Mouse (Mus musculus): Measurements from ENCODE around the gene Wwc1. TPM values are rescaled to one million over a fixed set of nuclear protein-coding genes. Genes with fewer than 3 reads are reported as not detected.

The Wwc1 gene
- polyA plus RNA-seq, 1 experiment from 2014 or later: 0.86 TPM

GRCm38 (mm10) chr11:35970806-35971705, 9.3 kb downstream of the Wwc1 start:
- Histone ChIP-seq H3K9me3 (replicated peaks) (no peaks in the 10 kb centered on the region), H3K4me1 (replicated peaks) (no peaks in the 10 kb centered on the region), H3K4me3 (replicated peaks) (no peak overlapping the region), H3K27me3 (no peaks in the 10 kb centered on the region), H3K27ac (no peak overlapping the region), H3K4me2 (no peak overlapping the region), H3K36me3 (no peaks in the 10 kb centered on the region), H3K9ac (no peak overlapping the region)
- ATAC-seq (ENCODE audit: low read depth) (no peak), DNase-seq (no peak)
- WGBS (ENCODE audit: insufficient replicate concordance): 70% methylated on average over 19 of the region's 19 CpGs

- Histone ChIP-seq H3K9me3 (replicated peaks) (no peaks in the 10 kb centered on the region), H3K4me3 (replicated peaks) (no peak overlapping the region), H3K27me3 (no peaks in the 10 kb centered on the region), H3K4me2 (no peak overlapping the region), H3K27ac (no peak overlapping the region), H3K4me1 (replicated peaks) (peaks cover 8% of the 10 kb centered on the region; the same call in 1 of the 2 replicates), H3K9ac (no peak overlapping the region), H3K36me3 (no peaks in the 10 kb centered on the region)
- ATAC-seq (ENCODE audit: low read depth) (no peak), DNase-seq (no peak)
- 80% methylated on average over 10 of the region's 10 CpGs for WGBS (ENCODE audit: insufficient replicate concordance)
Observed at GRCm38 (mm10) chr11:35968291-35968690, 12.0 kb downstream of the Wwc1 start.

- Histone ChIP-seq H3K9me3 (replicated peaks) (no peaks in the 10 kb centered on the region), H3K4me3 (replicated peaks) (no peak overlapping the region), H3K27me3 (no peaks in the 10 kb centered on the region), H3K9ac (no peak overlapping the region), H3K4me1 (replicated peaks) (peaks cover 11% of the 10 kb centered on the region), H3K4me2 (no peak overlapping the region), H3K27ac (no peak overlapping the region), H3K36me3 (no peaks in the 10 kb centered on the region)
- WGBS (ENCODE audit: insufficient replicate concordance): 66% methylated on average over 9 of the region's 9 CpGs
- DNase-seq: no peak
- ATAC-seq (ENCODE audit: low read depth): peak; percentile 20; the same call in 1 of the 2 replicates
Observed at GRCm38 (mm10) chr11:35963981-35964549, 16.3 kb downstream of the Wwc1 start.

GRCm38 (mm10) chr11:35963554-35963953, 16.8 kb downstream of the Wwc1 start:
- no peak for DNase-seq
- 29% methylated on average over 2 of the region's 2 CpGs for WGBS (ENCODE audit: insufficient replicate concordance)
- peak; percentile 47; the same call in 1 of the 2 replicates for ATAC-seq (ENCODE audit: low read depth)
- H3K27ac ChIP-seq: no peak overlapping the region
- peaks cover 11% of the 10 kb centered on the region for H3K4me1 ChIP-seq (replicated peaks)
- H3K27me3 ChIP-seq: no peaks in the 10 kb centered on the region
- no peak overlapping the region for H3K4me3 ChIP-seq (replicated peaks)
- H3K9ac ChIP-seq: no peak overlapping the region
- no peaks in the 10 kb centered on the region for H3K9me3 ChIP-seq (replicated peaks)
- H3K36me3 ChIP-seq: no peaks in the 10 kb centered on the region
- H3K4me2 ChIP-seq: no peak overlapping the region

GRCm38 (mm10) chr11:35962431-35962830, 17.9 kb downstream of the Wwc1 start:
- Histone ChIP-seq H3K4me1 (replicated peaks) (peaks cover 11% of the 10 kb centered on the region), H3K9me3 (replicated peaks) (no peaks in the 10 kb centered on the region), H3K4me3 (replicated peaks) (no peak overlapping the region), H3K9ac (no peak overlapping the region), H3K4me2 (no peak overlapping the region), H3K27ac (no peak overlapping the region), H3K36me3 (no peaks in the 10 kb centered on the region), H3K27me3 (no peaks in the 10 kb centered on the region)
- ATAC-seq (ENCODE audit: low read depth) (no peak), DNase-seq (no peak)
- 63% methylated on average over 2 of the region's 2 CpGs for WGBS (ENCODE audit: insufficient replicate concordance)

- H3K4me2 ChIP-seq: no peak overlapping the region
- no peak overlapping the region for H3K4me3 ChIP-seq (replicated peaks)
- ATAC-seq (ENCODE audit: low read depth) (no peak), DNase-seq (no peak)
- no peaks in the 10 kb centered on the region for H3K9me3 ChIP-seq (replicated peaks)
- peaks cover 11% of the 10 kb centered on the region for H3K4me1 ChIP-seq (replicated peaks)
- no peaks in the 10 kb centered on the region for H3K36me3 ChIP-seq
- no peak overlapping the region for H3K27ac ChIP-seq
- WGBS (ENCODE audit: insufficient replicate concordance): 68% methylated on average over 3 of the region's 3 CpGs
- no peak overlapping the region for H3K9ac ChIP-seq
- no peaks in the 10 kb centered on the region for H3K27me3 ChIP-seq
Observed at GRCm38 (mm10) chr11:35959270-35959669, 21.1 kb downstream of the Wwc1 start.

GRCm38 (mm10) chr11:35955572-35955971, 24.8 kb downstream of the Wwc1 start:
- 43% methylated on average over 3 of the region's 3 CpGs for WGBS (ENCODE audit: insufficient replicate concordance)

GRCm38 (mm10) chr11:35953179-35953578, 27.1 kb downstream of the Wwc1 start:
- Histone ChIP-seq H3K4me2 (no peak overlapping the region), H3K4me3 (replicated peaks) (no peak overlapping the region), H3K36me3 (no peaks in the 10 kb centered on the region), H3K9me3 (replicated peaks) (no peaks in the 10 kb centered on the region), H3K9ac (no peak overlapping the region), H3K4me1 (replicated peaks) (peaks cover 12% of the 10 kb centered on the region), H3K27me3 (no peaks in the 10 kb centered on the region), H3K27ac (no peak overlapping the region)
- no peak for DNase-seq
- ATAC-seq (ENCODE audit: low read depth): no peak
- 51% methylated on average over 4 of the region's 4 CpGs for WGBS (ENCODE audit: insufficient replicate concordance)

More at GRCm38 (mm10) chr11:35955572-35955971, 24.8 kb downstream of the Wwc1 start:
- Histone ChIP-seq H3K27me3 (no peaks in the 10 kb centered on the region), H3K9me3 (replicated peaks) (no peaks in the 10 kb centered on the region), H3K4me3 (replicated peaks) (no peak overlapping the region), H3K36me3 (no peaks in the 10 kb centered on the region), H3K4me2 (no peak overlapping the region), H3K9ac (no peak overlapping the region), H3K27ac (no peak overlapping the region), H3K4me1 (replicated peaks) (peaks cover 4% of the 10 kb centered on the region)
- ATAC-seq (ENCODE audit: low read depth): no peak
- DNase-seq: no peak

- ATAC-seq (ENCODE audit: low read depth) (peak; percentile 68), DNase-seq (no peak)
- WGBS (ENCODE audit: insufficient replicate concordance): 49% methylated on average over 4 of the region's 4 CpGs
- Histone ChIP-seq H3K36me3 (no peaks in the 10 kb centered on the region), H3K27ac (peak overlapping the region; percentile 79), H3K27me3 (no peaks in the 10 kb centered on the region), H3K9ac (no peak overlapping the region), H3K4me3 (replicated peaks) (no peak overlapping the region), H3K4me1 (replicated peaks) (peaks cover 13% of the 10 kb centered on the region), H3K4me2 (0 out of 2 replicates have a peak overlapping the region, but pooled peaks have one; percentile 29), H3K9me3 (replicated peaks) (no peaks in the 10 kb centered on the region)
Observed at GRCm38 (mm10) chr11:35951727-35952065, 28.6 kb downstream of the Wwc1 start.

- WGBS (ENCODE audit: insufficient replicate concordance): 66% methylated on average over 15 of the region's 15 CpGs
Observed at GRCm38 (mm10) chr11:35951058-35951726, 29.1 kb downstream of the Wwc1 start.

GRCm38 (mm10) chr11:35950466-35950865, 29.9 kb downstream of the Wwc1 start:
- 71% methylated on average over 7 of the region's 7 CpGs for WGBS (ENCODE audit: insufficient replicate concordance)
- no peak overlapping the region for H3K4me2 ChIP-seq

More at GRCm38 (mm10) chr11:35951058-35951726, 29.1 kb downstream of the Wwc1 start:
- Histone ChIP-seq H3K9me3 (replicated peaks) (no peaks in the 10 kb centered on the region), H3K4me1 (replicated peaks) (peaks cover 13% of the 10 kb centered on the region), H3K27ac (peak overlapping the region; percentile 79), H3K27me3 (no peaks in the 10 kb centered on the region), H3K4me2 (peak overlapping the region; percentile 29; the same call in 1 of the 2 replicates), H3K9ac (no peak overlapping the region; the same call in 1 of the 2 replicates), H3K36me3 (no peaks in the 10 kb centered on the region), H3K4me3 (replicated peaks) (no peak overlapping the region)
- DNase-seq (no peak), ATAC-seq (ENCODE audit: low read depth) (peak; percentile 51)

More at GRCm38 (mm10) chr11:35950466-35950865, 29.9 kb downstream of the Wwc1 start:
- DNase-seq: no peak
- no peaks in the 10 kb centered on the region for H3K9me3 ChIP-seq (replicated peaks)
- ATAC-seq (ENCODE audit: low read depth): peak; percentile 14; the same call in 1 of the 2 replicates
- H3K9ac ChIP-seq: no peak overlapping the region
- H3K4me3 ChIP-seq (replicated peaks): no peak overlapping the region
- H3K27ac ChIP-seq: peak overlapping the region; percentile 79
- H3K27me3 ChIP-seq: no peaks in the 10 kb centered on the region
- H3K4me1 ChIP-seq (replicated peaks): peaks cover 13% of the 10 kb centered on the region
- H3K36me3 ChIP-seq: no peaks in the 10 kb centered on the region
